Mouse (Mus musculus): ENCODE data around the gene Zfp689. TPM values are rescaled to one million over a fixed set of nuclear protein-coding genes. Genes with fewer than 3 reads are reported as not detected.

Zfp689 gene
- polyA plus RNA-seq, 1 experiment, result 3.7 TPM

- Histone ChIP-seq H3K36me3 (ENCODE audit: control insufficient read depth, insufficient read depth) (peaks cover 13% of the 10 kb centered on the region), H3K79me3 (ENCODE audit: low read depth) (peaks cover 4% of the 10 kb centered on the region), H3K4me3 (ENCODE audit: insufficient read depth, poor library complexity, severe bottlenecking) (no peak overlapping the region), H3K27me3 (ENCODE audit: control insufficient read depth, insufficient read depth, insufficient read length) (no peaks in the 10 kb centered on the region), H3K79me2 (ENCODE audit: control insufficient read depth, insufficient read depth) (peaks cover 17% of the 10 kb centered on the region), H3ac (ENCODE audit: control insufficient read depth, insufficient read length, low read depth) (no peak overlapping the region)
- TF ChIP-seq FOSL1 (IDR thresholded peaks at IDR 0.05; ENCODE audit: insufficient read depth, low read length, poor library complexity, severe bottlenecking) (no peak), MAX (IDR thresholded peaks at IDR 0.05) (no peak), CTCF (IDR thresholded peaks at IDR 0.05; ENCODE audit: control insufficient read depth, insufficient read depth, insufficient read length) (no peak), MYOD1 (IDR thresholded peaks at IDR 0.05; ENCODE audit: control insufficient read depth, insufficient read length, low read depth) (no peak), MYOG (IDR thresholded peaks at IDR 0.05; ENCODE audit: control insufficient read depth, extremely low read depth, insufficient read length) (no peak), USF1 (IDR thresholded peaks at IDR 0.05; ENCODE audit: low read depth) (no peak)
Observed at GRCm38 (mm10) chr7:127443976-127444375, 5.0 kb downstream of the Zfp689 start.

- Histone ChIP-seq H3K36me3 (ENCODE audit: control insufficient read depth, insufficient read depth) (no peaks in the 10 kb centered on the region), H3ac (ENCODE audit: control insufficient read depth, insufficient read length, low read depth) (no peak overlapping the region), H3K79me3 (ENCODE audit: low read depth) (no peaks in the 10 kb centered on the region), H3K79me2 (ENCODE audit: control insufficient read depth, insufficient read depth) (no peaks in the 10 kb centered on the region), H3K27me3 (ENCODE audit: control insufficient read depth, insufficient read depth, insufficient read length) (no peaks in the 10 kb centered on the region), H3K4me3 (ENCODE audit: insufficient read depth, poor library complexity, severe bottlenecking) (no peak overlapping the region)
- TF ChIP-seq MAX (IDR thresholded peaks at IDR 0.05) (no peak), CEBPB (IDR thresholded peaks at IDR 0.05; ENCODE audit: low read depth) (no peak), CTCF (IDR thresholded peaks at IDR 0.05; ENCODE audit: control insufficient read depth, insufficient read depth, insufficient read length) (no peak), FOSL1 (IDR thresholded peaks at IDR 0.05; ENCODE audit: insufficient read depth, low read length, poor library complexity, severe bottlenecking) (no peak), MYOD1 (IDR thresholded peaks at IDR 0.05; ENCODE audit: control insufficient read depth, insufficient read length, low read depth) (no peak), MYOG (IDR thresholded peaks at IDR 0.05; ENCODE audit: control insufficient read depth, extremely low read depth, insufficient read length) (no peak)
Observed at GRCm38 (mm10) chr7:127437724-127438123, 11.2 kb downstream of the Zfp689 start.

GRCm38 (mm10) chr7:127435206-127435605 is 13.8 kb downstream of the Zfp689 start:
- no peak for TF ChIP-seq USF1 (IDR thresholded peaks at IDR 0.05; ENCODE audit: low read depth)
- TF ChIP-seq CEBPB (IDR thresholded peaks at IDR 0.05; ENCODE audit: low read depth), result no peak
- no peak for TF ChIP-seq MAX (IDR thresholded peaks at IDR 0.05)
- no peak for TF ChIP-seq MYOG (IDR thresholded peaks at IDR 0.05; ENCODE audit: control insufficient read depth, extremely low read depth, insufficient read length)
- TF ChIP-seq FOSL1 (IDR thresholded peaks at IDR 0.05; ENCODE audit: insufficient read depth, low read length, poor library complexity, severe bottlenecking), result no peak
- TF ChIP-seq MYOD1 (IDR thresholded peaks at IDR 0.05; ENCODE audit: control insufficient read depth, insufficient read length, low read depth), result no peak
- TF ChIP-seq CTCF (IDR thresholded peaks at IDR 0.05; ENCODE audit: control insufficient read depth, insufficient read depth, insufficient read length), result no peak
- Histone ChIP-seq H3K36me3 (ENCODE audit: control insufficient read depth, insufficient read depth) (no peaks in the 10 kb centered on the region), H3K79me3 (ENCODE audit: low read depth) (no peaks in the 10 kb centered on the region), H3K4me3 (ENCODE audit: insufficient read depth, poor library complexity, severe bottlenecking) (no peak overlapping the region), H3ac (ENCODE audit: control insufficient read depth, insufficient read length, low read depth) (no peak overlapping the region), H3K27me3 (ENCODE audit: control insufficient read depth, insufficient read depth, insufficient read length) (no peaks in the 10 kb centered on the region), H3K79me2 (ENCODE audit: control insufficient read depth, insufficient read depth) (no peaks in the 10 kb centered on the region)

GRCm38 (mm10) chr7:127426354-127426753 is 22.6 kb downstream of the Zfp689 start:
- no peaks in the 10 kb centered on the region for H3K36me3 ChIP-seq (ENCODE audit: control insufficient read depth, insufficient read depth)
- no peak overlapping the region for H3K4me3 ChIP-seq (ENCODE audit: insufficient read depth, poor library complexity, severe bottlenecking)
- H3K27me3 ChIP-seq (ENCODE audit: control insufficient read depth, insufficient read depth, insufficient read length), result no peaks in the 10 kb centered on the region
- no peaks in the 10 kb centered on the region for H3K79me2 ChIP-seq (ENCODE audit: control insufficient read depth, insufficient read depth)
- no peak overlapping the region for H3ac ChIP-seq (ENCODE audit: control insufficient read depth, insufficient read length, low read depth)
- TF ChIP-seq FOSL1 (IDR thresholded peaks at IDR 0.05; ENCODE audit: insufficient read depth, low read length, poor library complexity, severe bottlenecking) (no peak), MYOD1 (IDR thresholded peaks at IDR 0.05; ENCODE audit: control insufficient read depth, insufficient read length, low read depth) (no peak)
- no peaks in the 10 kb centered on the region for H3K79me3 ChIP-seq (ENCODE audit: low read depth)

- Histone ChIP-seq H3K27me3 (ENCODE audit: control insufficient read depth, insufficient read depth, insufficient read length) (no peaks in the 10 kb centered on the region), H3K79me3 (ENCODE audit: low read depth) (no peaks in the 10 kb centered on the region), H3ac (ENCODE audit: control insufficient read depth, insufficient read length, low read depth) (no peak overlapping the region), H3K79me2 (ENCODE audit: control insufficient read depth, insufficient read depth) (no peaks in the 10 kb centered on the region), H3K4me3 (ENCODE audit: insufficient read depth, poor library complexity, severe bottlenecking) (no peak overlapping the region), H3K36me3 (ENCODE audit: control insufficient read depth, insufficient read depth) (no peaks in the 10 kb centered on the region)
- no peak for TF ChIP-seq MAX (IDR thresholded peaks at IDR 0.05)
- TF ChIP-seq USF1 (IDR thresholded peaks at IDR 0.05; ENCODE audit: low read depth), result no peak
- TF ChIP-seq MYOD1 (IDR thresholded peaks at IDR 0.05; ENCODE audit: control insufficient read depth, insufficient read length, low read depth), result no peak
- TF ChIP-seq CTCF (IDR thresholded peaks at IDR 0.05; ENCODE audit: control insufficient read depth, insufficient read depth, insufficient read length), result no peak
- no peak for TF ChIP-seq CEBPB (IDR thresholded peaks at IDR 0.05; ENCODE audit: low read depth)
- TF ChIP-seq MYOG (IDR thresholded peaks at IDR 0.05; ENCODE audit: control insufficient read depth, extremely low read depth, insufficient read length), result no peak
- TF ChIP-seq FOSL1 (IDR thresholded peaks at IDR 0.05; ENCODE audit: insufficient read depth, low read length, poor library complexity, severe bottlenecking), result no peak
Observed at GRCm38 (mm10) chr7:127425911-127426310, 23.0 kb downstream of the Zfp689 start.

GRCm38 (mm10) chr7:127425291-127425690 is 23.7 kb downstream of the Zfp689 start:
- no peaks in the 10 kb centered on the region for H3K79me2 ChIP-seq (ENCODE audit: control insufficient read depth, insufficient read depth)
- H3K36me3 ChIP-seq (ENCODE audit: control insufficient read depth, insufficient read depth), result no peaks in the 10 kb centered on the region
- no peak overlapping the region for H3ac ChIP-seq (ENCODE audit: control insufficient read depth, insufficient read length, low read depth)
- H3K27me3 ChIP-seq (ENCODE audit: control insufficient read depth, insufficient read depth, insufficient read length), result no peaks in the 10 kb centered on the region
- H3K4me3 ChIP-seq (ENCODE audit: insufficient read depth, poor library complexity, severe bottlenecking), result no peak overlapping the region
- no peaks in the 10 kb centered on the region for H3K79me3 ChIP-seq (ENCODE audit: low read depth)
- TF ChIP-seq CEBPB (IDR thresholded peaks at IDR 0.05; ENCODE audit: low read depth), result no peak
- no peak for TF ChIP-seq FOSL1 (IDR thresholded peaks at IDR 0.05; ENCODE audit: insufficient read depth, low read length, poor library complexity, severe bottlenecking)
- TF ChIP-seq CTCF (IDR thresholded peaks at IDR 0.05; ENCODE audit: control insufficient read depth, insufficient read depth, insufficient read length), result no peak
- TF ChIP-seq MYOD1 (IDR thresholded peaks at IDR 0.05; ENCODE audit: control insufficient read depth, insufficient read length, low read depth), result no peak
- no peak for TF ChIP-seq MYOG (IDR thresholded peaks at IDR 0.05; ENCODE audit: control insufficient read depth, extremely low read depth, insufficient read length)
- no peak for TF ChIP-seq MAX (IDR thresholded peaks at IDR 0.05)
- no peak for TF ChIP-seq USF1 (IDR thresholded peaks at IDR 0.05; ENCODE audit: low read depth)

Data from C2C12 (cell line).